Mouse (Mus musculus) frontal cortex, postnatal 25 days (tissue): ENCODE measurements around the gene Nrsn2.
A peak's percentile ranks its signal among the peaks of the same experiment; 100 is the strongest.

Source experiments
- DNase-seq, 2 experiments: peaks; one replicate each; pipeline ENCODE4 v3.0.0; 2022; ENCODE audit warnings: low spot score in 2 of 2

Gene Nrsn2

DNA sequence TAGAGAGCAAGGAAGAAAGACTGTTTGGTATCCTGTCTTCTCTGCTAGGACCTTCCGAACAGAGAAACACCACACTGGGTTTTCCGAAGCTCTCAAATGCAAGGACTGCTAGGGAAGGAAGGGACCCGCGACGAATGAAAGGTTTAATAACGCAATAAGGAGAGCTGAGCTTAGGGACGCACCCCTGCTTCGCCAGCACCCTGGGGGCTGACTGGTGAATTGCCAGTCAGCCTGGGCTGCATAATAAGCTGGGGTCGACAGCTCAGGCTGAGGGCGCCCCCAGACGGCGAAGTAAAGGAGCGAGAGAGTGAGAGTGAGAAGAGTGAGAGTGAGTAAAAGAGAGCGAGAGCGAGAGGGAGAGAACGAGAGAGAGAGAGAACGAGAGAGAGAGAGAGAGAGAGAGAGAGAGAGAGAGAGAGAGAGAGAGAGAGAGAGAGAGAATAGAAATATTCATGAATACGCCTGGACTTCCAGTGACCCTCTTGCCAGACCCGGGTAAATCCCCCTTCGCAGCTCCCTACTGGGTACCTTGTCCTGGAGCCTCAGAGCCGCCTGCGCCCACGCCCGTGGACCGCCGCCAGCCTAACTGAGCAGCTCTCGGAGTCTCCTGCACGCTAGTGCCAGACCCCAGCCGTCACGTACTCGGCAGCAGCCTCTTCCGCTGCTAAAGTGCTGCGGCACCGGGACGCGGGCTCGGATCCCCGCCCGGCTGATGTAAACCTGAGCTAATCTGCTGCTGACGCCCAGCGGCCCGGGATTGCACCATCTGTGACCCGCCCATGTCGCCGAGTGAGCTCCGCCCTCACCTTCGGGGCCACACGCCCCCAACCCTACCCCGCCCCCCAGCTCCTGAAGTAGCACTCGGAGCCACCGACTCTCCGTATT, 32.9 kb downstream of the Nrsn2 start, which contains the start of gene Trib3:
TSS of gene Trib3 (minus strand) at position 704 of the 885 bp plus-strand sequence.
- peak; percentile 26 to 53 for DNase-seq

GRCm38 (mm10) chr2:152339631-152340179, 36.7 kb downstream of the Nrsn2 start:
- no peak for DNase-seq

- no peak for DNase-seq
These were observed 38.1 kb downstream of the Nrsn2 start for GRCm38 (mm10) chr2:152338319-152338718.

GRCm38 (mm10) chr2:152337591-152338212, 38.7 kb downstream of the Nrsn2 start:
- no peak for DNase-seq

DNA sequence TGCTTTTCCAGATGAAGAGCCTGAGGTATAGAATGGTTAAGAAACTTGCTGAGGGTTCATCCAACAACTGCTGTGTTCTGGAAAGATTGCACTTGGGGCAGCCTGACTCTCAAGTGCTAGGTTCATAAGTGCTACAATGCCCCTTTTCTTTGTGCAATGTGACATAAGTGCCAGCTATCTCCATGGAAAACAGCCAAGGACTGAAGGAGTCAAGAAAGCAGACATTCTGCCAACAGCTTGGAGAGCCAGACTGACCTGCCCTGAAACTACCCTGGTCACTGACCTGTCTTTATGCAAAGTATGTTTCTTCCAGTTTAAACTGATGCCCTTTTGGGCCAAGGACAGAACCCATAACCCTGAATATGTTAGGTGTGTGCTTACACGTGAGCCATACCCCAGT, 39.6 kb downstream of the Nrsn2 start:
- DNase-seq = no peak

GRCm38 (mm10) chr2:152335289-152335820, 41.1 kb downstream of the Nrsn2 start:
- DNase-seq = no peak

DNA sequence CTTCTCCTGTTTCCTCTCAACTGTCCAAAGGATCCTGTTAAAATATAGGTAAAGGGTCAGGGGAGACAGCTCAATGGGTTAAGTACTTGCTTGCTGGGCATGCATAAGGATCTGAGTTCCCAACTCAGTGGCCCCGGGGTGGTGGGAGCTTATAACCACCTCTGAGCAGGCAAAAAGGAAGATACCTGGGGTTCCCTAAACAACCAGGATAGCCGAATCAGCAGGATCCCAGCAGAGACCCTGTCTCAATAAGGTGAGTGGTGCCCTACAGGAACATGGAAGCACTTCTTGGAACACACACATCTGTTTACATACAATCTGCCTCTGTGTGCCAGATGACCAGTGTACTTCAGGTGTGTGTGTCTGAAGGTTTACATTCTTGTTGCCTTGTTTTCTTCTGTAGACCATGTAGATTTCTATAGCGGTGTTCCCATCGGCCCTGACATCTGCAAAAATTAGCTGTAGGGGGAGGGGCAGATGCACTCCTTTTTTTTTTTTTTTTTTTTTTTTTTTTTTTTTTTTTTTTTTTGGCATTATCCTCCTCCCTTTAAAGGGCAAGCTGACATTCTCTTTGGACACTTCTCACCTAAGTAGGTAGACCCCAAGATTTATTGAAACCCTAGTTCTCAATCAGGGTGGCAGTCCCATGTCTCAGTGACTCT, 43.0 kb downstream of the Nrsn2 start:
- no peak for DNase-seq

- DNase-seq = peak; percentile 71 to 76
These were observed 44.2 kb downstream of the Nrsn2 start, which contains the start of gene Rbck1 for GRCm38 (mm10) chr2:152332101-152332825. Gene Rbck1 (minus strand): TSS chr2:152332653.

DNA sequence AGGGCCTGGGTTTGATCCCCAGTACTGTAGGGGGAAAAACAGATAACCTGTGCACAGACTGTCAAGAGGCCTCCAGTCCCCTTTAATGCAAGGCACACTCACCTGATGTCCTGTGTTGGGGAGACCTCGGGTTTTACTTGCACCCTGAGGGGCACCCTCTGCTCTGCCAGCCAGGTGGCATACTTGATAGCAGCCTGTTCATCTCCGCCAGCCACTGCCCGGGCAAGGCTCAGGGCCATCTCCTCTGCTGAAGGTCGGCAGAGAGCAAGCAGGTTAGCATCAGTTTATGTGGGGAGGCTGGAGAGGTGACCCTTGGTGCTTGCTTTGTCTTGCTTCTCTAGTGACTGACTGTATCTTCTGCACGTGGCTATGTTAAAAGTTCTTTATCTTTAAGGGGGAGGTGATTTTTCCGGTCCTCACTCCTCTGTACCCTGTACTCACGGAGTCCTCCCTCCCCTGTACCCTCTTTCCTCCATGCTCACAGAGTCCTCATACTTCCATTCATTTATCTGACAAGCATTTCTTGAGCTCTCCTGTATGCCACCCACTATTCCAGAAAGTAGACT, 45.5 kb downstream of the Nrsn2 start:
- DNase-seq = no peak

- DNase-seq = no peak
These were observed 48.5 kb downstream of the Nrsn2 start for GRCm38 (mm10) chr2:152327980-152328379.

GRCm38 (mm10) chr2:152326654-152327053, 49.8 kb downstream of the Nrsn2 start:
- no peak for DNase-seq

- no peak for DNase-seq
These were observed 50.3 kb downstream of the Nrsn2 start for GRCm38 (mm10) chr2:152326157-152326556.

DNA sequence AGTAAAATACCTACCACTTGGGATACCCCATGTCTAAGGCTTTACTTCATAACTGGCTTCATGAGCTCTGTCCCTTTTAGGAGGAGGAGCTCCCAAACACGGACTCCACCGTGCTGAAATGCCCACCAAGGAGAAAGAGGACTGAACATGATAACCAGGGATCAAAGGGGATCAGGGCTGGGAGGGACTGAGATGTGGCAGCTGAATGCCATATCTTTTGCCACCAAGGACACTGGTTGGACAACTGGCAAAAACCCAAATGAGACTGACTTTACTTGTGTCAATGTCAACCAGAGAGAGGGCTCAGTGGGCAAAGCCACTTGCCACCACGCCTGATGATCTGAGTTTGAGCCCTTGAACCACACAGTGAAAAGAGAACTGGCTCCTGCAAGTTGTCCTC, 51.6 kb downstream of the Nrsn2 start:
- no peak for DNase-seq

DNA sequence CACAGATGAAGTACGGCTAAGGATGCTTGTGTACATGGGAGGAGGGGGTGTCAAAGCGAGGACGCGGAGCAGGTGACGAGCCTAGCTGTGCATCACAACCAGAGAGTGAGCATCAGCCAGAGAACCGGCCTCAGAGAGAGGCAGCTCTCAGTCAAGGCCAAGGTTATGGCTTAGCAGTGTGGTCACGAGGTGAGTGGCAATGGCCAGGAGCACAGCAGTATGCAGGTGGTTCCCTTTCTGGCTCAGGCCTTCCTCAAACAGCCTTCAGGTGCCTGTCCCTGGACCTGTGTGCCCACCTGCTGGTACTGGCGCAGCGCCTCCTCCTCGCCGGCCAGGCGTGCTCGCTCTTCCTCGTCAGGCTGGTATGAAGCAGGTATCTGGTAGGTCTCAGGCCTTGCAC, 52.5 kb downstream of the Nrsn2 start:
- no peak for DNase-seq

GRCm38 (mm10) chr2:152322198-152322597, 54.2 kb downstream of the Nrsn2 start:
- no peak for DNase-seq

DNA sequence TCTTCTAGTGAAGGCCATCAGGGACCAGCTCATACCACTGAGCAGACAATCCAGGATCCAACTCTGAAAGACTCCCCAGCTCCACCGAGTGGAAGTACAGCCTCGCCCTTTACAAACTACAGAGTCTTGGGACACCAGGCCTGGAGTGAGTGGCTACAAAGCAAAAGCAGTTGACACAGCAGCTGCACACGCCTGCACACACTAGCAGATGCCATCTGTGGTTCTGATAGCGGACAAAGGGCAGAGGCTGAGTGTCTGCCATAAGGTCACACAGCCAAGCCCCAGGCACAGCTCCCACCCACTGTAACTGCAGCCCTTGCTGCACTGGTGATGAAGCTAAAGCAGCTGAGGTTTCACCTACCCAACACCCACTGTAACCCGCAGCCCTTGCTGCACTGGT, 54.9 kb downstream of the Nrsn2 start:
- DNase-seq = no peak
